Mouse (Mus musculus) small intestine, adult 2 months (tissue): ENCODE measurements around the gene Hsf5.

Experiments
- CTCF ChIP-seq: fragments of 200-500 bp; IDR thresholded peaks from 2 replicates; pipeline ENCODE4 v1.5.1; 2012; ENCODE audit warnings: low read depth, mild to moderate bottlenecking, control low read depth, inconsistent platforms, low read length, moderate library complexity, mixed read lengths; ENCODE audit not compliant: insufficient replicate concordance, insufficient read length; ENCODE audit errors: extremely low read depth
- POLR2A ChIP-seq: fragments of 200-500 bp; IDR thresholded peaks from 2 replicates; pipeline ENCODE4 v1.6.1; 2012; ENCODE audit warnings: low read depth, mild to moderate bottlenecking, control low read depth, inconsistent platforms, low read length, moderate library complexity

DNA sequence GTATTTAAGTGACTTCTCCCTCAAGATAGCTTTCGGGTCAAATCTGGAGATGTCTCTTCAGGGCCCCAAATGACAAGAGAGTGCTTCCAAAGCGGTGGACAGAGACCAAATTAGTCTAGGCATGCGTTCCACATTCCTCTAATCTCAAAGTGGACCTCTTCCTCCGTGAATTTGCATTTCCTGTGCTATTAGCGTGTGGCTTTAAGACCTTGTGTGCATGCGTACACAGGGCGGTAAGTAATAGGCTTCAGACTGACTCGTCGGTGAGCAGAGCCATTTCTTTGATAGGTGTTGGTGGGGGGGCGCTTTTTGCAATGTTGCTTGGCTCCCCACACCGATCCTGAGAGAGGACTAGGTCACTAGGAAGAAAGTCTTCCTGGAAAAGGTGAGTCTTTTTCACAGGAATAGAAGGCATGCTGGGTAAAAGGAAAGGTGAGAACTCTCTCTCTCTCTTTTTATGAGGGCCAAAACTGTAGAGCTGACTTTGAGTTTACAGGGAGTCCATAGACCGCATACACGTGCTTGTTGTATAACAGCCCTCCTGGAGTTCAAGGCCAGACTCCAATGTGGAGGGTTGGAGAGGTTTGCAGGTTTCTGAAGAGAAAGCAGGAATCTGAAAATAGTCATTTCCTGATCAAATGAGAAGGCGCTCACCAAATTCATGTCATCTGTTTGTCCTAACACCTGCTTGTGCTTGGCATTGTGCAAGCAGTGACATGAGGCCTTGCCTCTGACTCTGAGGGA lies 85.1 kb downstream of the Hsf5 start:
- TF ChIP-seq CTCF (no peak), POLR2A (no peak)
